Mouse (Mus musculus) cerebellum, adult (tissue): ENCODE data around the gene Plaur.
A peak's percentile ranks its signal among the peaks of the same experiment; 100 is the strongest.

Experiments
- ATAC-seq: cut with Nextera tagmentation; 2 replicates; pipeline ENCODE4 v1.9.2; 2017; ENCODE audit warnings: mild to moderate bottlenecking, moderate library complexity, mixed read lengths; ENCODE audit not compliant: insufficient number of reproducible peaks, low FRiP score, low TSS enrichment

The Plaur gene

GRCm38 (mm10) chr7:24442313-24442712, 20.0 kb upstream of the Plaur start:
- no peak for ATAC-seq

DNA sequence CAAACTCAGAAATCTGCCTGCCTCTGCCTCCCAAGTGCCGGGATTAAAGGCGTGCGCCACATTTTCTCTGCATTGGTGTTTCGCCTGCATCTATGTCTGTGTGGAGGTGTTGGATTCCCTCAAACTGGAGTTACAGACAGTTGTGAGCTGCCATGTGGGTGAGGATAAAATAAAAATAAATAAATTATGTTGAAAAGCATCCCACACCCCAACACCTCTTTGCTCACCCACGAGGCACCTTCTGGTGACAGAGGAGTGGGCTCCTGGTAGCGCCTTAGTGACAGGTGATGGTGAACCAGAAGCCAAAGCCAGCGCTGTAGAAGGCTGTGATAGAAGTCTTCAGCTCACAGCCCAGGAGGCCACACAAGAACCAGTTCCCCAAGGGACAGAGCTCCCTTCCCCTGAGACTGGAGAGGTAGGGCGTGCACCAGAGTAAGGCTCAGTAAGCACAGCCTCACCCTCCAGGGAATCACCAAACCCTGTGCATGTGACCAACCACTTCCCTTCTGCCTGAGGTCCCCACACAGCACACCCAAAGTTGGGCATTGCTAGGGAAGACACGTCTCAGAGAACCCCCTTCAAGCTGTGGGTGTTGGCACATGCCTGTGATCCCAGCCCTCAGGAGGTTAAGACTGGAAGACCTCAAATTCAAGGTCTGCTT, 16.9 kb upstream of the Plaur start:
- no peak for ATAC-seq

DNA sequence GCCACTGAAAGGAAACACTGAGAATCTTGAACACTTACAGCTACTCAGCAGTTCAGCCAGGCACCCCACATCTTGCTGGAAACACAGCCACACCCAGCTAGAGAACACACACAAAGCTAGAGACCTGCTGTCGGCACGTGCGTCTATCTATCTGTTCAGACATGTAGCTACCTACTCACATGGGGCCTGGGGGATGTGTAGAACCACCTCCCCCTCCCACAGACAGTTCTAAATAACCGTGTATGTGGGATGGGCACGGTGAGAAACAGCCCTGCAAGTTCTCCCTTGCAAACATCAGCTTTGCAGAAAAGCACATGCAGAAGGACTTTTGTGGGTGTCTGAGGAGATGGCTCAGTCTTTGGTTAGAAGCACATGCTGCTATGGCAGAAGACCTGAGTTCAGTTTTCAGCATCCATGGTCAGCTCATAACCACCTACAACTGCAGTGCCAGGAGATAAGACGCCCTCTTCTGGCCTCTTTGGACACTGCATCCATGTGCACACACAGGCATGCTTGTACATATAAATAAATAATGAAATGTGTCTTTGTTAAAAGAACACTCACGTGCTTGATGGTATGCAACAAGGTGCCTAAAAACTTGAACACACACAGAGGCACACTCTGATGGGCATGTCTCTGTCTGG, 15.5 kb upstream of the Plaur start:
- no peak for ATAC-seq

GRCm38 (mm10) chr7:24448782-24449517, 13.3 kb upstream of the Plaur start:
- no peak for ATAC-seq

DNA sequence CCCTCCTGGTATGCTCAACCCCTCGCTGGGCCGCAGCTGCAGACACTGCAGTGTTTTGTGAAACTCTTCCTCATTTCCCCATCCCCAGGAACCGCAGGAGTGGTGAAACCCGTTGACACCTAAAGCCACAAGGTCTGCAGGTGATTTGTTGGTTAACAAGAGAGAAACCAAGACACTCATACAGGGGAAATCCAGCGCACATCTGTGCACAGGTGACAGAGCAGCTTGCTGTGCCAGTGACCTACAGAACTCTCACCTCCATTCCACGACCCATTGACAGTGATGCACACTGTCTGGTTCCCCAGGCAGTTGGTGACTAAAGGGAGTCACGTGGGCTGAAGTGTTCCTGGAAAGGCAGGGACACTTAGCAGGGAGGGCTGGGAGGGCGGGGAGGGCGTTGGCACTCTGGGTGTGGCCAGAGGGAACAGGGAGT, 11.7 kb upstream of the Plaur start:
- no peak for ATAC-seq

DNA sequence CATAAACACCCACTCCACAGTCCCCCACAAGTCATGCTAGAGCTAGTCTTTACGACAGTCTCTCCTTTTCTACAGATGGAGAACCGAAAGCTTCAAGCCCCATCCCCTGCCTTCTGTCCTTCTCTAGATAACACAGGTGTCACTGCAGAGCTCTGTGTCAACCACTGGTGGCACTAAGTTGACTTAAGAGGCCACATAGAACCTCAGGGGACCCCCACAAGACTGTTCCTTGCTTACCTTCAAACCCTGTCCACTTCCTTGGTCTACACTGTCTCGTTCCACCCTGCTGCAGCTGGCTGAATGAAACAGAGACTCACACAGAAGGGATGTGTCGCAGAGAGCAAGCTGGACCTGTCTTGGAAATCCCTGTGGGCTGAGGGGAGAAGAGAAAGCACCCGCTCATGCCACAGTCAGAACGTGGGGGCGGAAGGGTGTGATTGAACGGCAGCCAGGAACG, 10.4 kb upstream of the Plaur start, which contains the start of gene Irgc1:
TSS of gene Irgc1 (minus strand) at position 443 of the 457 bp plus-strand sequence.
- no peak for ATAC-seq

- no peak for ATAC-seq
Observed at GRCm38 (mm10) chr7:24454199-24454598, 8.1 kb upstream of the Plaur start.

GRCm38 (mm10) chr7:24455726-24456125, 6.6 kb upstream of the Plaur start:
- ATAC-seq, result no peak

GRCm38 (mm10) chr7:24457726-24458370, 4.4 kb upstream of the Plaur start:
- ATAC-seq, result no peak

GRCm38 (mm10) chr7:24459440-24459839, 2.8 kb upstream of the Plaur start:
- no peak for ATAC-seq

DNA sequence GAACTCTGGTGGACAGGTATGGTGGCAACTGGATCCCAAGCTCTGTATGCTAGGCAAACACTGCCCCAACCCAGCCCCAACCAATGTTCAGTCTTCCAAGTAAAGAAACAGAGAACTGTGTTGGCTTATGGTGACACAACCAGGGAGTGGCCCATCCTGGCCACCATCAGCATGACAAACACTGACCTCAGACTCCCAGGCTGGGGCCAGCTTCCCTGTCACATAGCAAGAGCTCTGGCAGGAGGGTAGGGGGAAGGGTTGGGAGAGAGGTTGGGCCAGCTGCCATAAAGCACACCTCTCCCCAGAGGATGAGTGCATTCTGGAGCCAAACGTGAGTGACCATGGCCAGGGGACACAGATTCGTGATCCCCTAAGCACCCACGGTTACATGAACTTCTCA, 2.4 kb upstream of the Plaur start:
- ATAC-seq, result no peak

- no peak for ATAC-seq
Observed at GRCm38 (mm10) chr7:24461376-24462051, 770 bp upstream of the Plaur start.

GRCm38 (mm10) chr7:24466835-24467234, 4.6 kb downstream of the Plaur start:
- no peak for ATAC-seq

- ATAC-seq, result no peak
Observed at GRCm38 (mm10) chr7:24467886-24468285, 5.6 kb downstream of the Plaur start.

DNA sequence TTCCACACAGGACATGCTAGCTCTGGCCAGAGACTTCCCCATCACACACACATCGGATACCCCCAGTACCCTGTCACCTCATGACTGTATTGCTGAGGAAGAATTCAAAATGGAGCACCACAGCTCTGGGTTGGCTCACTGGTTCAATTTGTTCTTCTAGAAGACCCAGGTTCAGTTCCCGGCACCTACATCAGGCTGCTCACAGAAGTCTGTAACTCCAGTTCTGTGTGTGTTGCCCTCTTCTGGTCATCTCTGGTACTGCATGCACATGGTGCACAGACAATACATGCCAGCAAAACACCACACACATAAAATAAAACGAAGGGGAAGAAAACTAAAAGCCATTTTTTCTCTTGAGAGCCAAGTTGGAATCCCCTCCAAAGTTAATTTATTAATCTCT, 6.8 kb downstream of the Plaur start:
- ATAC-seq, result no peak

GRCm38 (mm10) chr7:24470356-24470755, 8.1 kb downstream of the Plaur start:
- ATAC-seq, result no peak; the same call in 1 of the 2 replicates

DNA sequence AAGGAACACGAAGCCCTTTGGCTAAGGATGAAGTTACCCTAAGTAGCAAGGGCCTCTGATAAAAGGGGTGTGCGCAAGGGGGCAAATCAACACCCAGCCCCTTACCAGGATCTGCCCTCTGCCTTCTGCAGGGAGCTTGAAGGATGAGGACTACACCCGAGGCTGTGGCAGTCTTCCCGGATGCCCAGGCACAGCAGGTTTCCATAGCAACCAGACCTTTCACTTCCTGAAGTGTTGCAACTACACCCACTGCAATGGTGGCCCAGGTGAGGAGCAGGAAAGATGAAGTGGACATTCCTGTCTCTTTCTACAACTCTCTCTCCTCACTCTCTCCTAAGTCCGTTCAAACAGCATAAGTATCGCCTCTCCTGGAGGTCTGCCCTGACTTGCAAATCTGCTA, 10.2 kb downstream of the Plaur start:
- ATAC-seq, result no peak

DNA sequence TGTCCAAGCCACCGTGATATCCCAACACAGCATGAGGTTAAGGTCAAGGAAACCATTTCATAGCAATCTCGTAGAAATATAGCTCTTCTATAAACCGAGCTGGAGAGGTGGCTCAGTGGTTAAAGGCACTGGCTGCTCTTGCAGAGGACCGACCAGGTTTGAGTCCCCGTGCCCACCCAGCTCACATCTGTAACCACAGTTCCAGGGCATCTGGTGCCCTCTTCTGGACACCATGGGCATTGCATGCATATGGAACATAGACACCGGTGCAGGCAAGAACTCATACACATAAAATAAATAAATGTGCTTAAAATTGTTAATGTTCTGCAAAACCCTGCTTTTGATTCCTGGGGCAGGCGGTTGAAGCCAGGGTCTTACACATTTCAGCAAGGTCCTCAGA, 10.7 kb downstream of the Plaur start:
- ATAC-seq, result no peak

GRCm38 (mm10) chr7:24473913-24474529, 11.7 kb downstream of the Plaur start:
- peak; percentile 56 for ATAC-seq
